In the genomic region with DNA sequence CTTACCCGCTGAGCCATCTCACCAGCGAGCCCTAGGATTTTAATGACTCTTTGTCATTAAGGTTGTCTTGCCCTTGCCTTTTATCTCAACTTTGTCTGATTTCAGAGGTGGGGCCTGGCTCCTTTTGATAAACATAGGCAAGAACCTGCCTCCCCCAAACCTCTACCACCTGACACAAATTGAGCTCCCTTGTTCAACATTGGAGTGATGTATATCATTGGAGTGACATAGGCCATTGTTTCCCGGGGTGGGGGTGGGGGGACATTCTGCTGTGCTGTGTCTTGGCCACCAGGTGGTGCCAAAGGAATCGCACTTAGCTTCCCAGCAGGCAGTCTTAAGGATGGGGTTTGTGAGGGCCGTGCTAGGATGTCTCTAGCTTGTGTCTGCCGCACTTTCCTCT, we compare ENCODE assay signal across 8 mouse cellular contexts. TPM values are rescaled to one million over a fixed set of nuclear protein-coding genes. Genes with fewer than 3 reads are reported as not detected.
A peak's percentile ranks its signal among the peaks of the same experiment; 100 is the strongest.
DNase-seq lines count a peak whose midpoint lies in the region; ATAC-seq and TF ChIP-seq lines count a peak whose summit lies in the region.

No protein-coding gene starts in this region.

- H3K4me1 ChIP-seq in heart, adult 2 months (ENCODE audit: control insufficient read depth, insufficient read depth, low read length) = no peaks in the 10 kb centered on the region
- no peaks in the 10 kb centered on the region; the same call in 1 of the 2 replicates for H3K4me1 ChIP-seq in forebrain, embryonic 12.5 days
- no peaks in the 10 kb centered on the region for H3K4me1 ChIP-seq in kidney, postnatal 0 days (replicated peaks; ENCODE audit: insufficient read depth, low read length)
- no peaks in the 10 kb centered on the region for H3K4me1 ChIP-seq in midbrain, postnatal 0 days (ENCODE audit: insufficient read depth, low read length)

- TF ChIP-seq POLR2A in heart, adult 2 months (IDR thresholded peaks at IDR 0.05; ENCODE audit: insufficient read depth, low read depth, low read length) = no peak

- H3K36me3 ChIP-seq in heart, adult 2 months (ENCODE audit: control insufficient read depth, insufficient read depth, low read length) = no peaks in the 10 kb centered on the region
- H3K36me3 ChIP-seq in forebrain, embryonic 12.5 days (replicated peaks) = no peaks in the 10 kb centered on the region
- no peaks in the 10 kb centered on the region for H3K36me3 ChIP-seq in kidney, postnatal 0 days (ENCODE audit: insufficient read depth, low read length)
- H3K36me3 ChIP-seq in midbrain, postnatal 0 days (ENCODE audit: insufficient read depth, low read length) = no peaks in the 10 kb centered on the region

- H3K27me3 ChIP-seq in heart, adult 2 months (ENCODE audit: control insufficient read depth, insufficient read depth, low read length) = no peaks in the 10 kb centered on the region
- H3K27me3 ChIP-seq in forebrain, embryonic 12.5 days = no peaks in the 10 kb centered on the region
- no peaks in the 10 kb centered on the region for H3K27me3 ChIP-seq in kidney, postnatal 0 days (ENCODE audit: insufficient read depth, low read length)
- H3K27me3 ChIP-seq in midbrain, postnatal 0 days (ENCODE audit: insufficient read depth, low read length) = no peaks in the 10 kb centered on the region

- peak; percentile 53; the same call in 1 of the 2 replicates for ATAC-seq in forebrain, embryonic 12.5 days (ENCODE audit: low FRiP score)
- ATAC-seq in kidney, postnatal 0 days (replicated peaks; ENCODE audit: low FRiP score, low read depth) = peak; percentile 54; the same call in 1 of the 2 replicates
- ATAC-seq in midbrain, postnatal 0 days (ENCODE audit: low FRiP score) = peak; percentile 61; the same call in 1 of the 2 replicates
- no peak for ATAC-seq in erythroid progenitor cell, adult 5-6 weeks (replicated peaks; ENCODE audit: low FRiP score, poor library complexity, severe bottlenecking)

- H3K9me3 ChIP-seq in forebrain, embryonic 12.5 days = no peaks in the 10 kb centered on the region
- H3K9me3 ChIP-seq in kidney, postnatal 0 days (replicated peaks; ENCODE audit: low read length) = no peaks in the 10 kb centered on the region
- H3K9me3 ChIP-seq in midbrain, postnatal 0 days (ENCODE audit: low read length) = no peaks in the 10 kb centered on the region

- no peak overlapping the region for H3K4me2 ChIP-seq in forebrain, embryonic 12.5 days
- no peak overlapping the region for H3K4me2 ChIP-seq in kidney, postnatal 0 days (ENCODE audit: low read length)
- H3K4me2 ChIP-seq in midbrain, postnatal 0 days (ENCODE audit: low read depth, low read length, poor library complexity, severe bottlenecking) = no peak overlapping the region

- H3K27ac ChIP-seq in heart, adult 2 months = no peak overlapping the region
- no peak overlapping the region for H3K27ac ChIP-seq in forebrain, embryonic 12.5 days
- no peak overlapping the region for H3K27ac ChIP-seq in kidney, postnatal 0 days
- no peak overlapping the region for H3K27ac ChIP-seq in midbrain, postnatal 0 days (ENCODE audit: low read depth, low read length)

- no peak for TF ChIP-seq EP300 in heart, adult 2 months (IDR thresholded peaks at IDR 0.05; ENCODE audit: insufficient read depth, low read depth, low read length)

- WGBS in heart, adult 2 months = 29% methylated on average over 6 of the region's 6 CpGs
- WGBS in forebrain, embryonic 12.5 days = 30% methylated on average over 6 of the region's 6 CpGs
- WGBS in kidney, postnatal 0 days = 25% methylated on average over 6 of the region's 6 CpGs
- 33% methylated on average over 6 of the region's 6 CpGs for WGBS in midbrain, postnatal 0 days

- intact Hi-C loops in heart, adult 2 months (cut with DNase I) = loop anchor here (2.0 kb wide), 1 partner anchor 52 kb away; no protein-coding TSS in a partner anchor

- peak in 1 of 2 experiments; percentile 33 for DNase-seq in heart, adult 2 months
- DNase-seq in heart, adult 8-10 months (ENCODE audit: low spot score) = no peak
- DNase-seq in B cell, adult 2 months = peak; percentile 47 to 49
- DNase-seq in adrenal gland, postnatal 14 days = peak; percentile 44
- DNase-seq in kidney, postnatal 0 days (ENCODE audit: low spot score) = peak; percentile 58
- DNase-seq in midbrain, postnatal 0 days (ENCODE audit: low spot score) = peak; percentile 53

- no peaks in the 10 kb centered on the region for H3K79me2 ChIP-seq in heart, adult 2 months (replicated peaks; ENCODE audit: control insufficient read depth, insufficient read depth, low read length)

- no peak overlapping the region for H3K9ac ChIP-seq in heart, adult 2 months (ENCODE audit: low read depth, low read length)
- no peak overlapping the region for H3K9ac ChIP-seq in forebrain, embryonic 12.5 days
- no peak overlapping the region for H3K9ac ChIP-seq in kidney, postnatal 0 days (ENCODE audit: low read depth, low read length)
- H3K9ac ChIP-seq in midbrain, postnatal 0 days (replicated peaks; ENCODE audit: low read length, poor library complexity, severe bottlenecking) = no peak overlapping the region

- peak; percentile 85 for TF ChIP-seq CTCF in heart, adult 2 months (IDR thresholded peaks at IDR 0.05)
- peak; percentile 82 for TF ChIP-seq CTCF in kidney, postnatal 0 days (IDR thresholded peaks at IDR 0.05; ENCODE audit: low read depth)
- TF ChIP-seq CTCF in midbrain, postnatal 0 days (IDR thresholded peaks at IDR 0.05) = peak; percentile 82

- no peak overlapping the region for H3K4me3 ChIP-seq in heart, adult 2 months
- no peak overlapping the region for H3K4me3 ChIP-seq in forebrain, embryonic 12.5 days (replicated peaks)
- no peak overlapping the region for H3K4me3 ChIP-seq in kidney, postnatal 0 days (replicated peaks; ENCODE audit: low read depth, low read length)
- H3K4me3 ChIP-seq in midbrain, postnatal 0 days (ENCODE audit: low read depth, low read length) = no peak overlapping the region

RNA-seq across cellular contexts. Expression of a gene that starts 17.7 kb away (rescaled TPM):
- 100 to 1,000 TPM; 107 to 119 TPM for total RNA-seq in heart, adult 2 months (2021)
- 105 and 144 TPM in 2 replicates for polyA plus RNA-seq in heart, adult 2 months (2012; rRNA removed)
- 100 to 1,000 TPM; 109 to 129 (median 118) TPM for total RNA-seq in heart, adult 8-10 months (2022)
- total RNA-seq in adrenal gland, postnatal 14 days (2021) = 122 and 146 TPM in 2 replicates
- polyA plus RNA-seq in forebrain, embryonic 12.5 days (2016; fragmentation: Nextera tagmentation; extraction: Ambion mirVana) = 144 and 153 TPM in 2 replicates
- polyA plus RNA-seq in kidney, postnatal 0 days (2015; fragmentation: Nextera tagmentation; extraction: Ambion mirVana) = 165 and 182 TPM in 2 replicates
- 253 and 266 TPM in 2 replicates for total RNA-seq in midbrain, postnatal 0 days (2014; rRNA removed)
- 203 and 207 TPM in 2 replicates for polyA plus RNA-seq in midbrain, postnatal 0 days (2015; fragmentation: Nextera tagmentation; extraction: Ambion mirVana)
- total RNA-seq in erythroid progenitor cell, adult 5-6 weeks (2015; ENCODE audit: low replicate concordance) = 51.9 and 78.0 TPM in 2 replicates
- 46.1 and 46.3 TPM in 2 replicates for total RNA-seq in erythroid progenitor cell, adult 5-6 weeks (2017; ENCODE audit: low replicate concordance)
